Mouse (Mus musculus): ENCODE results near the gene Olfml2a.

DNA sequence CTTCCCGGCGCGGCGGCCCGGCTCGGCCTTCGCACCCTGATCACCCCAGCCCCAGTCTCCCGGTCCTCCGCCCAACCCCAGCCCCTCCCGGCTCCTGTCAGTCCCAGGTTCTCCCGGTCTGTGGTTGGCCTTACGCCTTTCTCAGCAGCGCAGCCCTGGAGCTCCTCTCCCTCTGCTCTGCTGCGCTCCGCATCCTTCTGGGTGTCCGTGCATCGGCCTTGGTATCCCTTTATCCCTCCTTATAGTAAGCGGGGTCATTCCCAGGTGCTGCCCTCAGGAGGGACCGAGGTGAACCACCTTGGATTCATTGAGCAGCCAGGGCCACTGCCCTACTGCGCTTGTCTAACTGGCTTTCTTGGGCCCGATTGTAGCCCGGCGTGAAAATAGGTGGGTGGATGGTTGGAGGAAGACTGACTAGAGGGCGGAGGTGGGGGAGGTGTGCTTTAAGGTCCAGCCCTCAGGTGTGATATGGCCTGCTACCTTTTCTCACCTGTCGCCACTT lies 76.6 kb downstream of the Olfml2a start:
- TF ChIP-seq EP300 (IDR thresholded peaks at IDR 0.05; ENCODE audit: low read depth in 1 of 2, low read length in 2 of 2) (no peak), CTCF (IDR thresholded peaks at IDR 0.05 in 2 of 3, conservative IDR thresholded peaks at IDR 0.05 in 1 of 3; ENCODE audit: control insufficient read depth in 1 of 3, insufficient read depth in 1 of 3, low read depth in 2 of 3, low read length in 3 of 3, poor library complexity in 1 of 3, severe bottlenecking in 1 of 3) (no peak), USF1 (IDR thresholded peaks at IDR 0.05; ENCODE audit: low read depth, low read length) (no peak), JUND (IDR thresholded peaks at IDR 0.05; ENCODE audit: low read depth, low read length) (no peak), RAD21 (IDR thresholded peaks at IDR 0.05; ENCODE audit: low read depth, low read length) (no peak), POLR2A (IDR thresholded peaks at IDR 0.05; ENCODE audit: control insufficient read depth in 1 of 2, insufficient read depth in 1 of 2, low read depth in 1 of 2, low read length in 2 of 2, poor library complexity in 1 of 2) (no peak), CHD2 (IDR thresholded peaks at IDR 0.05; ENCODE audit: low read length) (no peak), BHLHE40 (IDR thresholded peaks at IDR 0.05; ENCODE audit: borderline replicate concordance, low read depth, low read length) (no peak), MYC (IDR thresholded peaks at IDR 0.05; ENCODE audit: low read depth, low read length) (no peak), HCFC1 (IDR thresholded peaks at IDR 0.05; ENCODE audit: low read depth, low read length) (no peak), MAFK (IDR thresholded peaks at IDR 0.05; ENCODE audit: borderline replicate concordance, low read depth, low read length) (no peak), POLR2AphosphoS2 (IDR thresholded peaks at IDR 0.05; ENCODE audit: low read length) (no peak)

Measured in MEL (cell line).